Comparison of ENCODE assay signal across 8 mouse cellular contexts in the genomic region with DNA sequence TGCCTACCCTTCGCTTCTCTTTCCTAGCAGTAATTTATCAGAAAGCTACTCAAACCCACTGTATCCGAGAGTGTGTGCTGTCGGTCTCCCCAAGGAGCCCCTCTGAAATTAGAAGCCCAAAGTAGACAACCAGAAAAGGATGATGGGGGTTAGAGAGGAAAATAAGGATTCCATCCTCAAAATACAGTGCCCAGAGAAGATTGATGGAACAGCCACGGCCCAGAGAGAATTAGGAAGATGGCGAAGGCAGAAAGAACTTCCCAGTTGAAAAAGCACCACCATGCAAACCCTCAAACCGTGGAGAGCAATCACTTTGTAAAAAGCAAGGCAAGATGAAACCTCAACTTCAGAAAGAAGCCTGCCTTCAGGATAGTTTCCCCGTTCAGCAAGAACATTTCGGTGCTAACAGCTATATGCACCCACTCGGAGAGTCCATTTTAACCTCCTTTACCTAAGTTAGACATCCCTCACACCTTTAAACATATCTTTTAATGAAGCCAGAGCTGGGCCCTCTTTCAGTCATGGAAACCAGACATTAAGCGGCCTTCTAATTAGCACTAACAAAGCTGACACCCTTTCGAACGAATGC. TPM values are rescaled to one million over a fixed set of nuclear protein-coding genes. Genes with fewer than 3 reads are reported as not detected.
A peak's percentile ranks its signal among the peaks of the same experiment; 100 is the strongest.
DNase-seq lines count a peak whose midpoint lies in the region; ATAC-seq and TF ChIP-seq lines count a peak whose summit lies in the region.

No protein-coding gene starts in this region.

- no peak for DNase-seq in spleen, adult 2 months (ENCODE audit: low read depth in 1 of 2, low spot score in 2 of 2)
- DNase-seq in spleen, postnatal 4 days (ENCODE audit: low spot score in 2 of 2) = no peak
- no peak for DNase-seq in embryo, embryonic 11 days
- no peak for DNase-seq in right cerebral cortex, adult 18-20 months
- no peak for DNase-seq in layer of hippocampus, adult 9-10 months (ENCODE audit: low spot score)

- peak overlapping the region; percentile 24; the same call in 1 of the 2 replicates for H3K9ac ChIP-seq in embryonic facial prominence, embryonic 15.5 days
- peak overlapping the region; percentile 98 for H3K9ac ChIP-seq in intestine, embryonic 16.5 days (ENCODE audit: low read depth, low read length)
- H3K9ac ChIP-seq in neural tube, embryonic 15.5 days (replicated peaks) = peak overlapping the region; percentile 99

- H3K4me3 ChIP-seq in spleen, adult 2 months (ENCODE audit: extremely low read depth, insufficient read depth, insufficient read length) = peak overlapping the region; percentile 81
- peak overlapping the region; percentile 95 for H3K4me3 ChIP-seq in embryonic facial prominence, embryonic 15.5 days (replicated peaks)
- H3K4me3 ChIP-seq in intestine, embryonic 16.5 days (ENCODE audit: low read length) = peak overlapping the region; percentile 92
- peak overlapping the region; percentile 87 for H3K4me3 ChIP-seq in neural tube, embryonic 15.5 days (replicated peaks)

- peak overlapping the region; percentile 61 for H3K4me2 ChIP-seq in embryonic facial prominence, embryonic 15.5 days (replicated peaks)
- peak overlapping the region; percentile 68 for H3K4me2 ChIP-seq in intestine, embryonic 16.5 days (ENCODE audit: low read depth, low read length)
- peak overlapping the region; percentile 65 for H3K4me2 ChIP-seq in neural tube, embryonic 15.5 days

- H3K36me3 ChIP-seq in spleen, adult 2 months (ENCODE audit: control insufficient read depth, insufficient read depth, low read length) = no peaks in the 10 kb centered on the region
- H3K36me3 ChIP-seq in embryonic facial prominence, embryonic 15.5 days = no peaks in the 10 kb centered on the region
- no peaks in the 10 kb centered on the region for H3K36me3 ChIP-seq in intestine, embryonic 16.5 days (ENCODE audit: control insufficient read depth, insufficient read depth, low read length)
- H3K36me3 ChIP-seq in neural tube, embryonic 15.5 days = no peaks in the 10 kb centered on the region

- 52% methylated on average over 12 of the region's 12 CpGs for WGBS in spleen, adult 2 months
- 44% methylated on average over 12 of the region's 12 CpGs for WGBS in embryonic facial prominence, embryonic 15.5 days
- 57% methylated on average over 12 of the region's 12 CpGs for WGBS in intestine, embryonic 16.5 days
- WGBS in neural tube, embryonic 15.5 days = 34% methylated on average over 12 of the region's 12 CpGs

- TF ChIP-seq CTCF in spleen, adult 2 months (IDR thresholded peaks at IDR 0.05; ENCODE audit: extremely low read depth, insufficient read depth, insufficient read length, insufficient replicate concordance) = no peak

- ATAC-seq in embryonic facial prominence, embryonic 15.5 days (ENCODE audit: insufficient number of reproducible peaks, low FRiP score, low TSS enrichment, low read depth) = no peak
- ATAC-seq in intestine, embryonic 16.5 days = no peak
- no peak for ATAC-seq in neural tube, embryonic 15.5 days (ENCODE audit: low FRiP score)

- H3K4me1 ChIP-seq in spleen, adult 2 months (ENCODE audit: control insufficient read depth, insufficient read depth, insufficient read length) = peaks cover 2% of the 10 kb centered on the region
- peaks cover 20% of the 10 kb centered on the region for H3K4me1 ChIP-seq in embryonic facial prominence, embryonic 15.5 days
- peaks cover 16% of the 10 kb centered on the region for H3K4me1 ChIP-seq in intestine, embryonic 16.5 days (ENCODE audit: control insufficient read depth, insufficient read depth, low read length)
- H3K4me1 ChIP-seq in neural tube, embryonic 15.5 days = peaks cover 29% of the 10 kb centered on the region

- H3K27me3 ChIP-seq in spleen, adult 2 months (ENCODE audit: control insufficient read depth, insufficient read depth, low read length) = no peaks in the 10 kb centered on the region
- no peaks in the 10 kb centered on the region for H3K27me3 ChIP-seq in embryonic facial prominence, embryonic 15.5 days
- no peaks in the 10 kb centered on the region for H3K27me3 ChIP-seq in intestine, embryonic 16.5 days (replicated peaks; ENCODE audit: control insufficient read depth, insufficient read depth, low read length)
- H3K27me3 ChIP-seq in neural tube, embryonic 15.5 days (replicated peaks) = no peaks in the 10 kb centered on the region

- no peaks in the 10 kb centered on the region for H3K9me3 ChIP-seq in embryonic facial prominence, embryonic 15.5 days (replicated peaks)
- no peaks in the 10 kb centered on the region for H3K9me3 ChIP-seq in intestine, embryonic 16.5 days (ENCODE audit: control insufficient read depth, low read length)
- no peaks in the 10 kb centered on the region for H3K9me3 ChIP-seq in neural tube, embryonic 15.5 days (replicated peaks)

- peak overlapping the region; percentile 40; the same call in 1 of the 2 replicates for H3K27ac ChIP-seq in spleen, adult 2 months (ENCODE audit: insufficient read depth, low read length)
- H3K27ac ChIP-seq in embryonic facial prominence, embryonic 15.5 days (replicated peaks) = peak overlapping the region; percentile 96
- H3K27ac ChIP-seq in intestine, embryonic 16.5 days (ENCODE audit: low read length) = peak overlapping the region; percentile 93
- peak overlapping the region; percentile 98 for H3K27ac ChIP-seq in neural tube, embryonic 15.5 days (replicated peaks)

- no peak for TF ChIP-seq POLR2A in spleen, adult 2 months (IDR thresholded peaks at IDR 0.05; ENCODE audit: low read depth, low read length)

RNA-seq across cellular contexts. Expression of a gene that starts 1.0 kb away (rescaled TPM):
- 12.4 TPM in 2 replicates for polyA plus RNA-seq in spleen, adult 2 months (2012; rRNA removed)
- polyA plus RNA-seq in embryonic facial prominence, embryonic 15.5 days (2015; fragmentation: Nextera tagmentation; extraction: Ambion mirVana) = 878 and 898 TPM in 2 replicates
- 1,041 and 1,116 TPM in 2 replicates for polyA plus RNA-seq in intestine, embryonic 16.5 days (2015; fragmentation: Nextera tagmentation; extraction: Ambion mirVana)
- 3,061 and 3,386 TPM in 2 replicates for polyA plus RNA-seq in neural tube, embryonic 15.5 days (2015; fragmentation: Nextera tagmentation; extraction: Ambion mirVana)

RNA-seq across cellular contexts. Expression of a gene that starts 20.2 kb away (rescaled TPM):
- polyA plus RNA-seq in spleen, adult 2 months (2012; rRNA removed) = 0.21 TPM in 1 of 2 replicates, not detected in the other
- polyA plus RNA-seq in embryonic facial prominence, embryonic 15.5 days (2015; fragmentation: Nextera tagmentation; extraction: Ambion mirVana) = not detected in 2 replicates
- not detected in 2 replicates for polyA plus RNA-seq in intestine, embryonic 16.5 days (2015; fragmentation: Nextera tagmentation; extraction: Ambion mirVana)
- 0.26 TPM in 1 of 2 replicates, not detected in the other for polyA plus RNA-seq in neural tube, embryonic 15.5 days (2015; fragmentation: Nextera tagmentation; extraction: Ambion mirVana)

Comparison
In these comparisons a context has a peak if more than half of its experiments do, and no peak if none do; other contexts are left out.
1. H3K27ac ChIP-seq: peak in every context shown above with its lines; median percentile 98 in neural tube, embryonic 15.5 days; 96 in embryonic facial prominence, embryonic 15.5 days; 93 in intestine, embryonic 16.5 days; 40 in spleen, adult 2 months.
2. H3K9ac ChIP-seq: peak in every context shown above with its lines; median percentile 99 in neural tube, embryonic 15.5 days; 98 in intestine, embryonic 16.5 days; 24 in embryonic facial prominence, embryonic 15.5 days.
3. RNA of a gene that starts 1.0 kb away (polyA plus RNA-seq): 3,061 to 3,386 TPM in neural tube, embryonic 15.5 days, 1,041 to 1,116 TPM in intestine, embryonic 16.5 days and 878 to 898 TPM in embryonic facial prominence, embryonic 15.5 days; 12.4 TPM in spleen, adult 2 months; every median in the first group is over 10 times any median in the second.
4. Peak in every context shown above with its lines, with median percentiles within 50 percentile points of each other: H3K4me3 ChIP-seq and H3K4me2 ChIP-seq.